9 mouse cellular contexts compared by ENCODE assay signal in the genomic region with DNA sequence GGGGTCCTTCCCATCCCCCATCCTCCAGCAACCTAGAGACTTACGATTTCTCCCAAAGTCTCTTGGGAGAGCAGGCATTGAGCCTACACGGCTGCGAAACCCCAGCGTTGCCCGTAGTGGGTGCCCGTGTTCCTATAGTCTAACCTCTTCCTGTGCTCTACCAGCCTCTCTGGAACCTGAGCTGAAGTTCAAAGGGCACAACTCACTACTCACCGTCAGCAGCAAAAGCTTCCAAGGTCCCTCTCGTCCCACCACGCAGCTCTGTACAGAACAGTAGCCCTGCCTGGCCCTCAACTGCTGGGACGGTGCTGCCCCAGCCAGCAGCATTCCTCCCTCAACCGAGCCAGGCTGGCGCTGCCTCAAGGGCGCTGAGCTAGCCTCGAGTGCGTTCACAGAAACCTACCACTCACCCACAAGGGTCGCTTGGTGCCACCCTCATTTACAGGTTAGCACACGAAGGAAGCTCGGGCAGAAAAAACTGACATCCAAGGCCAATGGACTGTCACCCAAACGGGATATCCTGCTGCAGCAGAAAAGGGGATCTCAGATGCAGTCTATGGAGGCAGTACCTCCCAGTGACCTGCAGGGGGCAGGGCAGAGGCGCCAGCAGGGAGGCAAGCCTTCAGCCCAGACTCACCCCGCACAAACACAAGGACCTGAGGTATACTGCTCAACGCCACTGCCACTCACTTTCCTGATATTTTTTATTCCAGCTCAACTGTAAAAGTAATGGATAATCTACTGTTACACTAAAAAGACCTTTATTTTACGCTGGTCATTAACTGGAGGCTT.
DNase-seq lines count a peak whose midpoint lies in the region; ATAC-seq lines count a peak whose summit lies in the region.
"Had no signal": no experiment of that assay in that cellular context is flagged by ENCODE, and none has a peak within 500 bp of the region (broad histone marks: within the 10 kb centered on the region; RNA-seq: fewer than 3 reads in every experiment).

No protein-coding gene starts in this region.

- peak; percentile 53 for DNase-seq in cerebellum, adult 11 months
- no peak for DNase-seq in cerebellum, adult 11-12 months
- peak; percentile 89 for DNase-seq in midbrain, embryonic 11.5 days (ENCODE audit: low spot score, missing footprints)
- peak; percentile 77 to 79 for DNase-seq in cerebellum, postnatal 14 days
- DNase-seq in kidney, adult 8-10 months: peak; percentile 34 to 45
- peak; percentile 29 for DNase-seq in lung, postnatal 14 days

- H3K4me3 ChIP-seq in midbrain, embryonic 11.5 days (ENCODE audit: low read depth, low read length): no peak overlapping the region
- no peak overlapping the region for H3K4me3 ChIP-seq in midbrain, embryonic 13.5 days (replicated peaks)
- H3K4me3 ChIP-seq in stomach, embryonic 14.5 days (ENCODE audit: low read depth, low read length): no peak overlapping the region
- H3K4me3 ChIP-seq: midbrain, embryonic 12.5 days had no signal

- no peaks in the 10 kb centered on the region for H3K9me3 ChIP-seq in midbrain, embryonic 11.5 days (ENCODE audit: control insufficient read depth, low read length)
- no peaks in the 10 kb centered on the region for H3K9me3 ChIP-seq in midbrain, embryonic 13.5 days
- no peaks in the 10 kb centered on the region for H3K9me3 ChIP-seq in stomach, embryonic 14.5 days (ENCODE audit: control insufficient read depth, low read depth, low read length)
- H3K9me3 ChIP-seq: midbrain, embryonic 12.5 days had no signal

- H3K36me3 ChIP-seq in midbrain, embryonic 11.5 days (ENCODE audit: control insufficient read depth, insufficient read depth, low read length): no peaks in the 10 kb centered on the region
- no peaks in the 10 kb centered on the region for H3K36me3 ChIP-seq in midbrain, embryonic 13.5 days
- H3K36me3 ChIP-seq in stomach, embryonic 14.5 days (ENCODE audit: control insufficient read depth, insufficient read depth, low read length): no peaks in the 10 kb centered on the region
- H3K36me3 ChIP-seq: midbrain, embryonic 12.5 days had no signal

- no peak overlapping the region for H3K9ac ChIP-seq in midbrain, embryonic 11.5 days (ENCODE audit: low read length)
- H3K9ac ChIP-seq in midbrain, embryonic 13.5 days (replicated peaks): no peak overlapping the region
- no peak overlapping the region for H3K9ac ChIP-seq in stomach, embryonic 14.5 days (replicated peaks; ENCODE audit: low read depth, low read length)
- H3K9ac ChIP-seq: midbrain, embryonic 12.5 days had no signal

- 0 out of 2 replicates have a peak, but pooled peaks have one; percentile 44 for ATAC-seq in midbrain, embryonic 11.5 days (ENCODE audit: low FRiP score)
- ATAC-seq in midbrain, embryonic 13.5 days: no peak
- ATAC-seq in stomach, embryonic 14.5 days (ENCODE audit: insufficient number of reproducible peaks, insufficient read depth, low FRiP score, low read depth): 0 out of 2 replicates have a peak, but pooled peaks have one; percentile 35

- 43% methylated on average over 23 of the region's 23 CpGs for WGBS in midbrain, embryonic 11.5 days
- WGBS in midbrain, embryonic 13.5 days: 45% methylated on average over 23 of the region's 23 CpGs
- 48% methylated on average over 23 of the region's 23 CpGs for WGBS in stomach, embryonic 14.5 days

- no peaks in the 10 kb centered on the region for H3K27me3 ChIP-seq in midbrain, embryonic 11.5 days (ENCODE audit: control insufficient read depth, insufficient read depth, low read length)
- peaks cover 4% of the 10 kb centered on the region; the same call in 1 of the 2 replicates for H3K27me3 ChIP-seq in midbrain, embryonic 13.5 days
- H3K27me3 ChIP-seq in stomach, embryonic 14.5 days (ENCODE audit: control insufficient read depth, insufficient read depth, low read length): no peaks in the 10 kb centered on the region

- H3K27ac ChIP-seq in midbrain, embryonic 11.5 days (ENCODE audit: low read depth, low read length): no peak overlapping the region
- H3K27ac ChIP-seq in midbrain, embryonic 13.5 days: no peak overlapping the region
- no peak overlapping the region for H3K27ac ChIP-seq in stomach, embryonic 14.5 days (ENCODE audit: low read length)
- H3K27ac ChIP-seq: midbrain, embryonic 12.5 days had no signal

- peaks cover 7% of the 10 kb centered on the region; the same call in 1 of the 2 replicates for H3K4me1 ChIP-seq in midbrain, embryonic 11.5 days (ENCODE audit: control insufficient read depth, insufficient read depth, low read length)
- H3K4me1 ChIP-seq in midbrain, embryonic 13.5 days (replicated peaks): peaks cover 19% of the 10 kb centered on the region
- 0 out of 2 replicates have a peak, but pooled peaks cover 3% of the 10 kb centered on the region for H3K4me1 ChIP-seq in stomach, embryonic 14.5 days (ENCODE audit: control insufficient read depth, insufficient read depth, low read length)

- no peak overlapping the region for H3K4me2 ChIP-seq in midbrain, embryonic 11.5 days
- no peak overlapping the region for H3K4me2 ChIP-seq in midbrain, embryonic 13.5 days (replicated peaks)
- no peak overlapping the region for H3K4me2 ChIP-seq in stomach, embryonic 14.5 days (replicated peaks; ENCODE audit: low read depth, low read length)
- H3K4me2 ChIP-seq: midbrain, embryonic 12.5 days had no signal
